Mouse (Mus musculus) midbrain, embryonic 14.5 days (tissue): ENCODE results near the gene Macrod2. TPM values are rescaled to one million over a fixed set of nuclear protein-coding genes. Genes with fewer than 3 reads are reported as not detected.

Experiments
- ATAC-seq: fragments of 200-750 bp; cut with Nextera tagmentation; 2 replicates; pipeline ENCODE4 v1.8.0; 2017; ENCODE audit warnings: moderate number of reproducible peaks, moderate library complexity; ENCODE audit not compliant: low FRiP score, low TSS enrichment
- DNase-seq: peaks from one replicate; pipeline ENCODE4 v3.0.0-alpha.2; 2015
- H3K27ac ChIP-seq: fragments of 300-500 bp; sonication (generic); replicated peaks from 2 replicates; pipeline ENCODE4 v1.5.1; 2014; ENCODE audit warnings: mild to moderate bottlenecking, low read depth, low read length, moderate library complexity
- H3K27me3 ChIP-seq: fragments of 300-500 bp; sonication (generic); 2 replicates; pipeline ENCODE4 v1.6.1; 2014; ENCODE audit warnings: low read length, control low read depth, mixed read lengths; ENCODE audit not compliant: control insufficient read depth, insufficient read depth
- H3K36me3 ChIP-seq: fragments of 300-500 bp; sonication (generic); 2 replicates; pipeline ENCODE4 v1.6.1; 2014; ENCODE audit warnings: low read length, control low read depth; ENCODE audit not compliant: control insufficient read depth, insufficient read depth
- H3K4me1 ChIP-seq: fragments of 300-500 bp; sonication (generic); 2 replicates; pipeline ENCODE4 v1.6.1; 2014; ENCODE audit warnings: mild to moderate bottlenecking, antibody characterized with exemption, low read length, control low read depth; ENCODE audit not compliant: control insufficient read depth, insufficient read depth
- H3K4me2 ChIP-seq: fragments of 300-500 bp; sonication (generic); 2 replicates; pipeline ENCODE4 v1.6.1; 2014; ENCODE audit warnings: mild to moderate bottlenecking, low read length, moderate library complexity
- H3K4me3 ChIP-seq: fragments of 300-500 bp; sonication (generic); replicated peaks from 2 replicates; pipeline ENCODE4 v1.5.1; 2014; ENCODE audit warnings: low read depth, low read length
- H3K9ac ChIP-seq: fragments of 300-500 bp; sonication (generic); replicated peaks from 2 replicates; pipeline ENCODE4 v1.6.1; 2014; ENCODE audit warnings: mild to moderate bottlenecking, low read length, moderate library complexity
- H3K9me3 ChIP-seq: fragments of 300-500 bp; sonication (generic); 2 replicates; pipeline ENCODE4 v1.6.1; 2016; ENCODE audit warnings: low read length, control low read depth, mixed read lengths; ENCODE audit not compliant: control insufficient read depth
- WGBS: fragments of 180-500 bp; shearing (Covaris S2); extraction: QIAGEN DNeasy Blood & Tissue Kit; methylation state at CpG from one replicate; pipeline ENCODE4 v1.1.7; 2014; 5-methylcytosine and 5-hydroxymethylcytosine counted together
- polyA plus RNA-seq: library from polyadenylated mRNA; unstranded; fragments of >200 nt; fragmentation: Nextera tagmentation; extraction: Ambion mirVana; gene quantifications from 2 replicates; pipeline ENCODE4 v1.2.1, GENCODE M21; 2014

Macrod2 gene
- polyA plus RNA-seq, 1 experiment from 2014 or later, result 61.4 TPM

- 54% methylated on average over 8 of the region's 8 CpGs for WGBS
- DNase-seq (peak; percentile 57), ATAC-seq (no peak; the same call in 1 of the 2 replicates)
- H3K9me3 ChIP-seq, result no peaks in the 10 kb centered on the region
- no peaks in the 10 kb centered on the region for H3K27me3 ChIP-seq
- no peaks in the 10 kb centered on the region for H3K36me3 ChIP-seq
- H3K27ac ChIP-seq, result no peak overlapping the region
- H3K9ac ChIP-seq, result no peak overlapping the region
- H3K4me3 ChIP-seq, result no peak overlapping the region
- no peak overlapping the region for H3K4me2 ChIP-seq
- H3K4me1 ChIP-seq, result peaks cover 4% of the 10 kb centered on the region
Measured at GRCm38 (mm10) chr2:141013443-141014165, 618.5 kb downstream of the Macrod2 start.

GRCm38 (mm10) chr2:141022971-141023370 lies 627.9 kb downstream of the Macrod2 start:
- no peaks in the 10 kb centered on the region for H3K36me3 ChIP-seq
- ATAC-seq, result no peak
- 76% methylated on average over 4 of the region's 4 CpGs for WGBS
- H3K27ac ChIP-seq, result 0 out of 2 replicates have a peak overlapping the region, but pooled peaks have one; percentile 13
- H3K4me2 ChIP-seq, result no peak overlapping the region
- peaks cover 5% of the 10 kb centered on the region; the same call in 1 of the 2 replicates for H3K4me1 ChIP-seq
- no peaks in the 10 kb centered on the region for H3K9me3 ChIP-seq
- H3K4me3 ChIP-seq, result no peak overlapping the region
- no peak overlapping the region for H3K9ac ChIP-seq
- no peaks in the 10 kb centered on the region for H3K27me3 ChIP-seq
- no peak for DNase-seq

- no peaks in the 10 kb centered on the region for H3K27me3 ChIP-seq
- H3K4me2 ChIP-seq, result no peak overlapping the region
- no peak overlapping the region for H3K4me3 ChIP-seq
- H3K27ac ChIP-seq, result no peak overlapping the region
- ATAC-seq, result no peak
- 43% methylated on average over 7 of the region's 7 CpGs for WGBS
- peak; percentile 35 for DNase-seq
- H3K9ac ChIP-seq, result no peak overlapping the region
- H3K9me3 ChIP-seq, result no peaks in the 10 kb centered on the region
- peaks cover 5% of the 10 kb centered on the region; the same call in 1 of the 2 replicates for H3K4me1 ChIP-seq
- H3K36me3 ChIP-seq, result no peaks in the 10 kb centered on the region
Measured at GRCm38 (mm10) chr2:141023916-141024315, 628.8 kb downstream of the Macrod2 start.

GRCm38 (mm10) chr2:141024316-141025043 lies 629.4 kb downstream of the Macrod2 start:
- no peak overlapping the region for H3K9ac ChIP-seq
- no peaks in the 10 kb centered on the region for H3K27me3 ChIP-seq
- ATAC-seq (no peak; the same call in 1 of the 2 replicates), DNase-seq (peak; percentile 66)
- H3K4me3 ChIP-seq, result no peak overlapping the region
- no peak overlapping the region for H3K4me2 ChIP-seq
- H3K9me3 ChIP-seq, result no peaks in the 10 kb centered on the region
- peaks cover 5% of the 10 kb centered on the region; the same call in 1 of the 2 replicates for H3K4me1 ChIP-seq
- 50% methylated on average over 6 of the region's 6 CpGs for WGBS
- H3K36me3 ChIP-seq, result no peaks in the 10 kb centered on the region
- H3K27ac ChIP-seq, result no peak overlapping the region

GRCm38 (mm10) chr2:141056685-141057454 lies 661.8 kb downstream of the Macrod2 start:
- Histone ChIP-seq H3K27ac (peak overlapping the region; percentile 66), H3K9me3 (no peaks in the 10 kb centered on the region), H3K4me1 (peaks cover 14% of the 10 kb centered on the region), H3K4me3 (no peak overlapping the region), H3K36me3 (no peaks in the 10 kb centered on the region), H3K4me2 (peak overlapping the region; percentile 41), H3K9ac (no peak overlapping the region; the same call in 1 of the 2 replicates), H3K27me3 (no peaks in the 10 kb centered on the region)
- DNase-seq (peak; percentile 56), ATAC-seq (peak; percentile 82)
- 2% methylated on average over 4 of the region's 4 CpGs for WGBS

GRCm38 (mm10) chr2:141057455-141057833 lies 662.3 kb downstream of the Macrod2 start:
- Histone ChIP-seq H3K36me3 (no peaks in the 10 kb centered on the region), H3K27me3 (no peaks in the 10 kb centered on the region), H3K4me2 (peak overlapping the region; percentile 41), H3K4me3 (no peak overlapping the region), H3K9ac (no peak overlapping the region; the same call in 1 of the 2 replicates), H3K27ac (peak overlapping the region; percentile 66), H3K9me3 (no peaks in the 10 kb centered on the region), H3K4me1 (peaks cover 11% of the 10 kb centered on the region)
- DNase-seq, result no peak
- 4% methylated on average over 4 of the region's 4 CpGs for WGBS
- ATAC-seq, result peak; percentile 66; the same call in 1 of the 2 replicates

- no peak overlapping the region for H3K4me3 ChIP-seq
- 17% methylated on average over 8 of the region's 8 CpGs for WGBS
- ATAC-seq, result peak; percentile 80; the same call in 1 of the 2 replicates
- no peak overlapping the region for H3K4me2 ChIP-seq
- no peak overlapping the region for H3K9ac ChIP-seq
- H3K27ac ChIP-seq, result no peak overlapping the region
- no peaks in the 10 kb centered on the region for H3K27me3 ChIP-seq
- H3K9me3 ChIP-seq, result no peaks in the 10 kb centered on the region
- DNase-seq, result peak; percentile 76
- 0 out of 2 replicates have a peak, but pooled peaks cover 4% of the 10 kb centered on the region for H3K4me1 ChIP-seq
- H3K36me3 ChIP-seq, result no peaks in the 10 kb centered on the region
Measured at GRCm38 (mm10) chr2:141073981-141074855, 679.1 kb downstream of the Macrod2 start.

- no peak for DNase-seq
Measured at GRCm38 (mm10) chr2:141078221-141078620, 683.1 kb downstream of the Macrod2 start.

More at GRCm38 (mm10) chr2:141078221-141078620, 683.1 kb downstream of the Macrod2 start:
- no peak for ATAC-seq
- Histone ChIP-seq H3K27me3 (no peaks in the 10 kb centered on the region), H3K9me3 (no peaks in the 10 kb centered on the region), H3K27ac (no peak overlapping the region), H3K4me3 (no peak overlapping the region), H3K9ac (no peak overlapping the region), H3K4me1 (no peaks in the 10 kb centered on the region), H3K36me3 (no peaks in the 10 kb centered on the region), H3K4me2 (no peak overlapping the region)
